In genomic region chr1:132281523-132282176, GRCm38 (mm10) we compare ENCODE assay signal across 17 mouse cellular contexts. TPM values are rescaled to one million over a fixed set of nuclear protein-coding genes. Genes with fewer than 3 reads are reported as not detected.
DNase-seq lines count a peak whose midpoint lies in the region; ATAC-seq and TF ChIP-seq lines count a peak whose summit lies in the region.
"Had no signal": no experiment of that assay in that cellular context is flagged by ENCODE, and none has a peak within 500 bp of the region (broad histone marks: within the 10 kb centered on the region; RNA-seq: fewer than 3 reads in every experiment).

No protein-coding gene starts in this region.

- intact Hi-C loops in left cerebral cortex, postnatal 36 days (cut with DNase I): no loop called here

- H3K9ac ChIP-seq in forebrain, embryonic 12.5 days: no peak overlapping the region
- H3K9ac ChIP-seq: embryonic facial prominence, embryonic 15.5 days had no signal

- peak overlapping the region; percentile 25; the same call in 1 of the 2 replicates for H3K4me2 ChIP-seq in forebrain, embryonic 12.5 days
- H3K4me2 ChIP-seq: embryonic facial prominence, embryonic 15.5 days had no signal

- H3K9me3 ChIP-seq in forebrain, embryonic 12.5 days: no peaks in the 10 kb centered on the region
- H3K9me3 ChIP-seq in midbrain, embryonic 10.5 days (replicated peaks): no peaks in the 10 kb centered on the region
- H3K9me3 ChIP-seq: embryonic facial prominence, embryonic 15.5 days; limb, embryonic 10.5 days had no signal

- peaks cover 17% of the 10 kb centered on the region for H3K27me3 ChIP-seq in forebrain, embryonic 12.5 days
- H3K27me3 ChIP-seq in midbrain, embryonic 10.5 days (ENCODE audit: low read depth, poor library complexity, severe bottlenecking): peaks cover 40% of the 10 kb centered on the region
- H3K27me3 ChIP-seq: CH12.LX; embryonic facial prominence, embryonic 15.5 days had no signal

- DNase-seq in layer of hippocampus, adult 2 months (ENCODE audit: low spot score in 2 of 2): no peak
- DNase-seq in layer of hippocampus, postnatal 25 days (ENCODE audit: extremely low spot score in 1 of 2, low spot score in 1 of 2): no peak
- peak; percentile 44 for DNase-seq in midbrain, embryonic 10.5 days (ENCODE audit: low spot score)
- DNase-seq in ovary, adult 18-20 months (ENCODE audit: low spot score): no peak
- no peak for DNase-seq in cerebellum, adult 9-10 months
- no peak for DNase-seq in left cerebral cortex, postnatal 36 days (ENCODE audit: low spot score in 2 of 2)
- no peak for DNase-seq in adrenal gland, adult 18-20 months (ENCODE audit: low spot score in 2 of 2)
- DNase-seq: adrenal gland, adult 2 months; kidney, postnatal 36 days; lung, adult 18-20 months had no signal

- TF ChIP-seq CTCF in layer of hippocampus, adult 2 months (conservative IDR thresholded peaks at IDR 0.05): peak; percentile 16; the same call in 1 of the 2 replicates

- peaks cover 37% of the 10 kb centered on the region for H3K4me1 ChIP-seq in forebrain, embryonic 12.5 days
- peaks cover 48% of the 10 kb centered on the region for H3K4me1 ChIP-seq in midbrain, embryonic 10.5 days
- H3K4me1 ChIP-seq: embryonic facial prominence, embryonic 15.5 days; limb, embryonic 10.5 days had no signal

- no peaks in the 10 kb centered on the region for H3K36me3 ChIP-seq in forebrain, embryonic 12.5 days (replicated peaks)
- H3K36me3 ChIP-seq in midbrain, embryonic 10.5 days: no peaks in the 10 kb centered on the region
- H3K36me3 ChIP-seq: embryonic facial prominence, embryonic 15.5 days; limb, embryonic 10.5 days had no signal

- ATAC-seq in forebrain, embryonic 12.5 days (ENCODE audit: low FRiP score): peak; percentile 66

- 6% methylated on average over 8 of the region's 8 CpGs for WGBS in forebrain, embryonic 12.5 days
- WGBS in midbrain, embryonic 10.5 days: 9% methylated on average over 8 of the region's 8 CpGs

- no peak overlapping the region for H3K4me3 ChIP-seq in layer of hippocampus, adult 2 months
- H3K4me3 ChIP-seq in forebrain, embryonic 12.5 days (replicated peaks): no peak overlapping the region
- H3K4me3 ChIP-seq in midbrain, embryonic 10.5 days: no peak overlapping the region; the same call in 1 of the 2 replicates
- H3K4me3 ChIP-seq: embryonic facial prominence, embryonic 15.5 days; limb, embryonic 10.5 days had no signal

- H3K27ac ChIP-seq in layer of hippocampus, adult 2 months: no peak overlapping the region
- H3K27ac ChIP-seq in forebrain, embryonic 12.5 days: peak overlapping the region; percentile 78
- peak overlapping the region; percentile 80 for H3K27ac ChIP-seq in midbrain, embryonic 10.5 days (replicated peaks)
- H3K27ac ChIP-seq: embryonic facial prominence, embryonic 15.5 days; limb, embryonic 10.5 days had no signal

RNA-seq across cellular contexts. Expression of gene Klhdc8a, which starts 16.8 kb away (rescaled TPM):
- total RNA-seq in layer of hippocampus, adult 2 months (2021): 1 to 10 TPM; 4.0 to 4.3 TPM
- total RNA-seq in layer of hippocampus, postnatal 25 days (2021): 1 to 10 TPM; 4.2 to 4.6 TPM
- polyA plus RNA-seq in forebrain, embryonic 12.5 days (2016; fragmentation: Nextera tagmentation; extraction: Ambion mirVana): 1.7 TPM in 2 replicates
- polyA plus RNA-seq in midbrain, embryonic 10.5 days (2016; fragmentation: Nextera tagmentation; extraction: Ambion mirVana): 1.4 and 2.8 TPM in 2 replicates
- 10 to 100 TPM; 11.0 to 13.6 TPM for total RNA-seq in left cerebral cortex, postnatal 36 days (2021)
- total RNA-seq in adrenal gland, adult 18-20 months (2021): 100 to 1,000 TPM; 114 to 144 TPM
- total RNA-seq: CH12.LX had no signal
- polyA plus RNA-seq: limb, embryonic 10.5 days; stomach, embryonic 14.5 days had no signal

RNA-seq across cellular contexts. Expression of gene Nuak2, which starts 34.3 kb away (rescaled TPM):
- 1 to 10 TPM in 1 of 2 experiments, under 1 TPM in 1; 0.76 to 1.7 TPM for total RNA-seq in layer of hippocampus, adult 2 months (2021)
- under 1 TPM; 0.64 to 0.92 TPM for total RNA-seq in layer of hippocampus, postnatal 25 days (2021)
- polyA plus RNA-seq in forebrain, embryonic 12.5 days (2016; fragmentation: Nextera tagmentation; extraction: Ambion mirVana): 49.9 and 54.0 TPM in 2 replicates
- polyA plus RNA-seq in midbrain, embryonic 10.5 days (2016; fragmentation: Nextera tagmentation; extraction: Ambion mirVana): 87.1 and 101 TPM in 2 replicates
- total RNA-seq in left cerebral cortex, postnatal 36 days (2021): 1 to 10 TPM in 1 of 2 experiments, under 1 TPM in 1; 0.62 to 1.6 TPM
- 1 to 10 TPM; 4.6 to 6.9 TPM for total RNA-seq in adrenal gland, adult 18-20 months (2021)

RNA-seq across cellular contexts. Expression of gene Gm10188, which starts 52.1 kb away (rescaled TPM):
- total RNA-seq in layer of hippocampus, adult 2 months (2021): not detected
- total RNA-seq in layer of hippocampus, postnatal 25 days (2021): not detected
- 0.38 and 0.59 TPM in 2 replicates for polyA plus RNA-seq in forebrain, embryonic 12.5 days (2016; fragmentation: Nextera tagmentation; extraction: Ambion mirVana)
- polyA plus RNA-seq in midbrain, embryonic 10.5 days (2016; fragmentation: Nextera tagmentation; extraction: Ambion mirVana): 0.23 and 0.46 TPM in 2 replicates
- not detected for total RNA-seq in left cerebral cortex, postnatal 36 days (2021)
- total RNA-seq in adrenal gland, adult 18-20 months (2021): not detected
- total RNA-seq: adrenal gland, adult 2 months; CH12.LX; gastrocnemius, adult 8-10 months; heart, postnatal 25 days had no signal
- polyA plus RNA-seq: adrenal gland, adult 2 months; embryonic facial prominence, embryonic 15.5 days; limb, embryonic 10.5 days; stomach, embryonic 14.5 days had no signal

Comparison
In these comparisons a context has a peak if more than half of its experiments do, and no peak if none do; other contexts are left out.
1. RNA of gene Klhdc8a, which starts 16.8 kb away (total RNA-seq): 114 to 144 TPM in adrenal gland, adult 18-20 months; 11.0 to 13.6 TPM in left cerebral cortex, postnatal 36 days, 4.2 to 4.6 TPM in layer of hippocampus, postnatal 25 days and 4.0 to 4.3 TPM in layer of hippocampus, adult 2 months; every median in the first group is over 4 times any median in the second.